Mouse (Mus musculus) gastrocnemius, postnatal 14 days (tissue): ENCODE data around the gene Tekt4. TPM values are rescaled to one million over a fixed set of nuclear protein-coding genes. Genes with fewer than 3 reads are reported as not detected.

ENCODE experiments used
- DNase-seq: peaks from one replicate; pipeline ENCODE4 v3.0.0; 2021; ENCODE audit warnings: mixed read lengths
- intact Hi-C: fragments of 180-260 bp; cut with DNase I; formaldehyde crosslinking; loops from one replicate; pipeline ENCODE4 v1.15.1; 2025; ENCODE audit warnings: low total_unique reads
- total RNA-seq, 2 experiments: library from RNA; stranded (reverse); gene quantifications; 2 replicates each; pipeline ENCODE4 v1.2.3; 2021

Gene Tekt4
- total RNA-seq, 2 experiments from 2014 or later = not detected

GRCm38 (mm10) chr17:25522080-25522479, 67.7 kb downstream of the Tekt4 start:
- intact Hi-C loops = no loop called here
- no peak for DNase-seq

Other genes with a start within 250 kb of the Tekt4 start
- gene Gnptg, start 214.5 kb upstream of the Tekt4 start, total RNA-seq = 10 to 100 TPM; 12.3 to 14.8 TPM
- 10 to 100 TPM; 19.7 to 21.0 TPM for gene Tsr3, start 214.4 kb upstream of the Tekt4 start, total RNA-seq
- gene Baiap3, start 198.3 kb upstream of the Tekt4 start, total RNA-seq = under 1 TPM in 1 of 2 experiments, not detected in 1; 0.41 TPM
- gene Ube2i, start 180.0 kb upstream of the Tekt4 start, total RNA-seq = 10 to 100 TPM; 74.9 to 82.6 TPM
- 1 to 10 TPM; 1.8 to 2.7 TPM for gene Prss34, start 156.2 kb upstream of the Tekt4 start, total RNA-seq
- gene Prss28, start 146.0 kb upstream of the Tekt4 start, total RNA-seq = not detected
- not detected for gene Prss29, start 136.0 kb upstream of the Tekt4 start, total RNA-seq
- gene Tpsab1, start 109.1 kb upstream of the Tekt4 start, total RNA-seq = 1 to 10 TPM; 4.0 to 4.7 TPM
- 10 to 100 TPM in 1 of 2 experiments, 1 to 10 TPM in 1; 9.4 to 12.6 TPM for gene Tpsb2, start 88.3 kb upstream of the Tekt4 start, total RNA-seq
- not detected for gene Tpsg1, start 85.3 kb upstream of the Tekt4 start, total RNA-seq
- gene Cacna1h, start 20.8 kb upstream of the Tekt4 start, total RNA-seq = 1 to 10 TPM; 3.2 to 3.4 TPM
- gene Sstr5, start 42.7 kb downstream of the Tekt4 start, total RNA-seq = not detected
- gene Sox8, start 116.1 kb downstream of the Tekt4 start, total RNA-seq = 1 to 10 TPM; 7.2 to 8.8 TPM
- 10 to 100 TPM; 13.1 to 13.8 TPM for gene Lmf1, start 124.5 kb downstream of the Tekt4 start, total RNA-seq